Mouse (Mus musculus) megakaryocyte, embryonic 14.5 days (primary cell): ENCODE data around the gene Faap24. TPM values are rescaled to one million over a fixed set of nuclear protein-coding genes. Genes with fewer than 3 reads are reported as not detected.

Experiments
- H3K27me3 ChIP-seq: replicated peaks from 2 replicates; pipeline ENCODE3; 2012; ENCODE audit warnings: inconsistent platforms
- H3K36me3 ChIP-seq: replicated peaks from 2 replicates; pipeline ENCODE3; 2012; ENCODE audit warnings: low read length, inconsistent platforms, mixed read lengths
- H3K4me1 ChIP-seq: 2 replicates; pipeline ENCODE4 v1.6.1; 2012; ENCODE audit warnings: inconsistent platforms
- H3K4me3 ChIP-seq: replicated peaks from 2 replicates; pipeline ENCODE3; 2012; ENCODE audit warnings: moderate library complexity, mild to moderate bottlenecking, inconsistent platforms
- H3K9me3 ChIP-seq: 2 replicates; pipeline ENCODE4 v1.6.1; 2012; ENCODE audit warnings: inconsistent platforms
- FLI1 ChIP-seq: IDR thresholded peaks from 2 replicates; pipeline ENCODE4 v1.6.1; 2012; ENCODE audit warnings: low read length, inconsistent platforms, mixed read lengths
- GATA1 ChIP-seq: IDR thresholded peaks from 3 replicates; pipeline ENCODE4 v1.6.1; 2012; ENCODE audit warnings: mixed read lengths, low read length, inconsistent platforms, borderline replicate concordance
- polyA plus RNA-seq: library from polyadenylated mRNA; stranded (reverse); fragments of >175 nt; gene quantifications from 2 replicates; pipeline ENCODE4 v1.2.3, GENCODE M21; 2012; ENCODE audit warnings: low replicate concordance; ENCODE audit not compliant: insufficient read depth

Faap24 gene
- polyA plus RNA-seq, 1 experiment = 11.0 TPM

- peaks cover 17% of the 10 kb centered on the region for H3K27me3 ChIP-seq
- no peak for TF ChIP-seq FLI1
- no peak overlapping the region for H3K4me3 ChIP-seq
- peaks cover 17% of the 10 kb centered on the region for H3K9me3 ChIP-seq
- no peaks in the 10 kb centered on the region for H3K36me3 ChIP-seq
- peaks cover 4% of the 10 kb centered on the region; the same call in 1 of the 2 replicates for H3K4me1 ChIP-seq
Measured at GRCm38 (mm10) chr7:35349886-35350684, 46.6 kb downstream of the Faap24 start.

- peaks cover 4% of the 10 kb centered on the region; the same call in 1 of the 2 replicates for H3K4me1 ChIP-seq
- H3K27me3 ChIP-seq = peaks cover 14% of the 10 kb centered on the region
- TF ChIP-seq GATA1 (no peak), FLI1 (no peak)
- H3K9me3 ChIP-seq = peaks cover 20% of the 10 kb centered on the region
- no peaks in the 10 kb centered on the region for H3K36me3 ChIP-seq
- H3K4me3 ChIP-seq = no peak overlapping the region
Measured at GRCm38 (mm10) chr7:35349022-35349421, 47.6 kb downstream of the Faap24 start.

GRCm38 (mm10) chr7:35347918-35348700, 48.5 kb downstream of the Faap24 start:
- H3K4me1 ChIP-seq = peaks cover 4% of the 10 kb centered on the region; the same call in 1 of the 2 replicates
- no peaks in the 10 kb centered on the region for H3K36me3 ChIP-seq
- H3K9me3 ChIP-seq = peaks cover 20% of the 10 kb centered on the region
- TF ChIP-seq GATA1 (no peak), FLI1 (no peak)
- peaks cover 14% of the 10 kb centered on the region for H3K27me3 ChIP-seq
- H3K4me3 ChIP-seq = no peak overlapping the region

- Histone ChIP-seq H3K36me3 (no peaks in the 10 kb centered on the region), H3K4me1 (peaks cover 4% of the 10 kb centered on the region; the same call in 1 of the 2 replicates), H3K4me3 (no peak overlapping the region), H3K9me3 (peaks cover 14% of the 10 kb centered on the region), H3K27me3 (peaks cover 20% of the 10 kb centered on the region)
- TF ChIP-seq GATA1 (no peak), FLI1 (no peak)
Measured at GRCm38 (mm10) chr7:35344785-35345330, 51.8 kb downstream of the Faap24 start.

GRCm38 (mm10) chr7:35342498-35342897, 54.1 kb downstream of the Faap24 start:
- H3K4me1 ChIP-seq = no peaks in the 10 kb centered on the region
- peaks cover 14% of the 10 kb centered on the region for H3K9me3 ChIP-seq
- peaks cover 31% of the 10 kb centered on the region for H3K27me3 ChIP-seq
- TF ChIP-seq GATA1 = no peak
- TF ChIP-seq FLI1 = no peak
- no peak overlapping the region for H3K4me3 ChIP-seq
- H3K36me3 ChIP-seq = no peaks in the 10 kb centered on the region

Other genes starting within 250 kb of the Faap24 start
- not detected in 2 replicates for gene Slc7a10, start 210.5 kb downstream of the Faap24 start, polyA plus RNA-seq
- not detected in 2 replicates for gene Lrp3, start 181.3 kb downstream of the Faap24 start, polyA plus RNA-seq
- 4.0 and 8.6 TPM in 2 replicates for gene Gpatch1, start 78.4 kb downstream of the Faap24 start, polyA plus RNA-seq
- gene Rhpn2, start 62.7 kb downstream of the Faap24 start, polyA plus RNA-seq = not detected in 2 replicates
- 3.8 and 7.6 TPM in 2 replicates for gene Cep89, start 199 bp upstream of the Faap24 start, polyA plus RNA-seq
- gene Slc7a9, start 52.0 kb upstream of the Faap24 start, polyA plus RNA-seq = not detected in 2 replicates
- 0.12 TPM in 1 of 2 replicates, not detected in the other for gene Tdrd12, start 140.9 kb upstream of the Faap24 start, polyA plus RNA-seq
- gene Nudt19, start 159.5 kb upstream of the Faap24 start, polyA plus RNA-seq = 5.3 and 9.6 TPM in 2 replicates
- gene Rgs9bp, start 188.7 kb upstream of the Faap24 start, polyA plus RNA-seq = 0.03 TPM in 1 of 2 replicates, not detected in the other
- gene Ankrd27, start 189.4 kb upstream of the Faap24 start, polyA plus RNA-seq = 8.0 and 33.7 TPM in 2 replicates